Mouse (Mus musculus) NIH3T3 (cell line): ENCODE measurements around the gene Fkbp6.

ENCODE experiments used
- DNase-seq: peaks from one replicate; pipeline ENCODE4 v3.0.0-alpha.2; 2012; ENCODE audit warnings: low read depth

Fkbp6 gene

DNA sequence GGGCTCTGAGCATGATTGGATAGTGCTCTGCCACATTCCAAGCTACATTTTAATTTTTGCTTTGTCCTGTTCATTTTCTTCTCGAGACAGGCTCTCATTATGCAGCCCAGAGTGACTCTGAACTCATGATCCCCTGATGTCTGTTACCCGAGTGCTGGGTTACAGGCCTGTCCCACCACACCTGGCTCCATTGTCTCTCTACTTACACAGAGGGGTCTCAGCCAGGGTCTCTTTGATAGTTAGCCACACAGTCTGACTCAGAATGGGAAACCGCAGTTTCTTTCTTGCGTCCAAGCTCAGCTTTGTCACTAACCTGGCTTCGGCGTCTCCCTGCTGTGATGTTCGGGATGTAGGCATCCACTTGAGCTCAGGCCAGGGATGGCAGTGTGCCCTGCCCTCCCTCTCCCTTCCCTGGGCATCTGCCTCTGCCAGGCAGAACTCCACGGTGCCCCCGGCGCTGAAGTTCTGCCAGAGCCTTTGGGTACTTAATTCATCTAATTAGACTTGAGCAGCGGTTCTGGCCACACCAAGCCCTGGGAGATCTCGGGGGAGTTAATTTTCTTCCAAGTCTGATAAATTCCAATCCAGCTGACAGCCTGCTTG, 78.2 kb downstream of the Fkbp6 start:
- DNase-seq = no peak

DNA sequence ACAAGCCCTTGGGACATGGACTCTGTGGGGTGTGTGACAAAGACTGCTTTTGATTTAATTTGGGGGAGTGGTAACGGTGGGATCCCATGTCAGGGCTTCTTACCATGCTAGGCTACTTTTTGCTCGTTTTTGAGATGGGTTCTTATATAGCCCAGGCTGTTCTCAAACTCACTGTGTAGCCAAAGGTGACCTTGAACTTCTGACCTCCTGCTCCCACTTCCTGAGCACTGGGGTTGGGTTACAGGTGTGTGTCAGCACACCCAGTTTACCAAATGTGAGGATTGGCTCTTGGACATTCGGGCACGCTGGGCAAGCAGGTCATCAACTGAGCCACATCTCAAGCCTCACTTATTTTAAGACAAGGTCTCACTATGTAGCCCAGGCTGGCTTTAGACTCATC, 79.5 kb downstream of the Fkbp6 start:
- DNase-seq = no peak

DNA sequence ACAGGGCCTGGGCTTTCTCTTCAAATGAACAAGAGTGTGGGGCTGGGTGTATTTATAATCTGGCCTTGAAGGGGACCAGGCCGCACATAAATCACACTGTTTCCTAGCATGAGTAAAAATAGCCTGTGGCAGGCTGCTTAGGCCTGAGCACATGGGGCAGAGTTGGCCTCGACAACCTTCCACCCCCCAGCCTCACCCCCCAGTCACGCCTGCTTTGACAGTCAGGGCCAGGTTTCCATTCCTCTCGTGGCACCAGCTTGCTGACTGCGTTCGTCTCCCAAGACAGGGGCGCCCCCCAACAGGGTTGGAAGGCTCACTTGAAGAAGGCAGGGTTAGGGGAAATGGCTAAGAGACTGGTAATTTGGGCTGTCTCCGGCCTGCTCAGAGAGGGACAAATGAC, 80.4 kb downstream of the Fkbp6 start:
- no peak for DNase-seq

DNA sequence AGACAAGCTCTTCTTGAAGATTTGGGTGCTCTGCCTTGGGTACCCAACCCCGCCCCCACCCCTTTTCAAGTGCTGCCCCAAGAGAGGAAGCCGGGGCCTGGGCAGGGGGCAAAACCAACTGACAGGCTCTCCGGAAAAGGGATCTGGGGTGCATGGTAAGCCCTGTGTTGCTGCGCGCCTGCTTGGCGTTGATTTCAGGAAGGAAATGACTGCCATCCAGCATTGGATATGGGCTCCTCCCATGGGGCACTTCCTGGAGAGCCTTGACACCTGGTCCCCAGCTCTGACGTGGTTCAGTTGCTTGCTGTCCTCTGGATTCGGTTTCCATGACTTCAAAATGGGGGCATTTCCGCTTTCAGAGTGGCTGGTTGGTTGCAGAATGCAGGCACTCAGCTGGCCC, 85.3 kb downstream of the Fkbp6 start:
- no peak for DNase-seq

DNA sequence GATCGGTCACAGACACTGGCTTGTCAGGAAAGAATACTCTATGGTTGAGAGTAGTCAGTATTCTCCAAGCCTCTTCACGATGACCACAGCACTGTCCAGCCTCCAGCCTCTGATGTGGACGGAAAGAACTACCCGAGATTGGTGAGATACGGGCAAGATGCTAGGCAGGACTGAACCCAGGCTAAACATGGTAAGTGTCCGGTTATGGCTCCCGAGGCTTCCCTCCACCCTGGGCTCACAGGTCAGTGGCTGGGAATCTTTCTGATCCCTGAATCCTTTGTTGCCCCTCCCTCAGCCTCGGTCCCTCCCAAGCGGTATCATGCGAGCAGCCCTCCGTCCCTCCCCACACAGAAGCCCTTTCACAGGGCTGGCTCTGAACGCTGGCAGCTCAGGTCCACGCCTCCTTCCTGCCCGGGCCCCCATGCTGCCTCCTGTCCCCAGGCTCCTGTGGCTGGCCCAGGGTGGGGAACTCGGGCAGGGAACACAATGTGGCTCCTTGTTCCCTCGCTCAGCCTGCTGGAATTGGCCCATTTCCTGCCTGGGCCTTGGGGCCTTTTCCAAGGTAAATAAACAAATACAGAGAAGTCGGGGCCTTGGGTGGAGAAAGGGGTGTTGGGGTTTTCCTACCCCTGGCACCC, 85.9 kb downstream of the Fkbp6 start:
- peak; percentile 60 for DNase-seq

DNA sequence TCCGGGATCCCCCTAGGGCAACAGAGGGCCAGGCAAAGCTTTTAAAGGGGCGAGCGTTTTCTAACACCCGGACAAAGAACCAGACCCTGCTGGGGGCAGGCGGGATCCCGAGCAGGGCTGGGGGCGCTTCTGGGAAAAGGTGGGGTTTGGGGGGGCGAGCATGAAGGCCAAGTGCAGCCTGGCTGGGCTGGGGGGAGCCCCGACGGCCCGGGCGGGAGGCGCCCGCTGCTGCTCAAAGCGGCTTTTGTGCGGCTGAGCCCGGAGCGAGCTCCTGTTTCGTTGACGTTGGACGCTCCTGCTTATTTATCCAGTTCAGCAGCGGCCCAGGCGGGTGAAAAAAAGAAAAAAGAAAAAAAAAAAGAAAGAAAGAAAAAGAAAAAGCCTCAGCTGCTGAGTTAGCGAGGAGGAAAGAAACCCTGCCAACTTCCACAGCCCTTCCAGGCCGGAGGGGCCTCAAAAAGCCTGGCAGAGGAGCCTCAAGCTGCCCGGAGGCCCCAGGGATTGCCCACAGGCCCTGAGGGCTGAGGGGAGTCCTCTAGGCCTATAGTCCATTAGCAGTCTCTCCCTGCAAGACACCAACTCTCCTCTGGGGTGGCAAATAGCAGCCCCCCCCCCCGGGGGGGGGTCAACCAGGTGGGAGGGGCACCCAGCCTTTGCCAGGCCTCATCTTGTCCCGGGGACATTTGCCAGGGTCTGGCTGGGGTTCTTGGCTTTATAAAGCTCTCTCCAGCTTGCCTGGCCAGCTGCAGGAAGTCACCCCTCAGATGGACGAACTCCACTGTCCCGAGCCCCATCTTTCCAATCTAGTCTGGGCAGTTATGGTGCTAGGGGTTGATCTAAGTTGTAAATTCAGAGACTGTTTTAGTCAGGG, 91.3 kb downstream of the Fkbp6 start:
- DNase-seq = peak; percentile 34

DNA sequence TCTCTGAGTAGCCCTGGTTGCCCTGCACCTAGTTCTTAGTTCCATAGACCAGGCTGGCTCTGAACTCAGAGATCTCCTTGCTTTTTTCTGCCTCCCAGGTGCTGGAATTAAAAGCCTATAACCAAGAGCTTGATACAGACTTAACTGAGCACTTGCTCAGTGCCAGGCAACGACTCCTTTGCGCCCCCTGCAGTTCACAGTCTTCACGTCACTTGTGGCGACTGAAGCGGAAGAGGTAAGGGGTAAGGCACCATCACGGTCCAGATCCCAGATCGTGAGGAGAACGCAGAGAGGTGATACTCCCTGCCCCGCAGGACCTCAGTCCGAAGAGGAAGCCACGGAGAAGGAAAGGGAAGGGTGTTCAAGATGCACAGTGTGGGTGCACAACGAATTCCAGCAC, 92.3 kb downstream of the Fkbp6 start:
- DNase-seq = peak; percentile 26

DNA sequence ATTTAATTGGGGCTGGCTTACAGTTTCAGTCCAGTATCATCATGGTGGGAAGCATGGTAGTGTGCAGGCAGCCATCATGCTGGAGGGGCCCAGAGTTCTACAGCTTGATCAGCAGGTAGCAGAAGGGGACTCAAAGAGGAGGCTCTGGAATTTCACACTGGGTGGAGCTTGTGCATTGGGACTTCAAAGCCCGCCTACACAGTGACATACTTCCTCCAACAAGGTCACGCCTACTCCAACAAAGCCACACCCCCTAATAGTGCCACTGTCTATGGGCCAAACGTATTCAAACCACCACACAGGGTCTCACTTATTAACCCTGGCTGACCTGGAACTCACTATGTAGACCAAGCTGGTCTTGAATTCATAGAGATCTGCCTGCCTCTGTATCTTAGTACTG, 93.7 kb downstream of the Fkbp6 start:
- no peak for DNase-seq

DNA sequence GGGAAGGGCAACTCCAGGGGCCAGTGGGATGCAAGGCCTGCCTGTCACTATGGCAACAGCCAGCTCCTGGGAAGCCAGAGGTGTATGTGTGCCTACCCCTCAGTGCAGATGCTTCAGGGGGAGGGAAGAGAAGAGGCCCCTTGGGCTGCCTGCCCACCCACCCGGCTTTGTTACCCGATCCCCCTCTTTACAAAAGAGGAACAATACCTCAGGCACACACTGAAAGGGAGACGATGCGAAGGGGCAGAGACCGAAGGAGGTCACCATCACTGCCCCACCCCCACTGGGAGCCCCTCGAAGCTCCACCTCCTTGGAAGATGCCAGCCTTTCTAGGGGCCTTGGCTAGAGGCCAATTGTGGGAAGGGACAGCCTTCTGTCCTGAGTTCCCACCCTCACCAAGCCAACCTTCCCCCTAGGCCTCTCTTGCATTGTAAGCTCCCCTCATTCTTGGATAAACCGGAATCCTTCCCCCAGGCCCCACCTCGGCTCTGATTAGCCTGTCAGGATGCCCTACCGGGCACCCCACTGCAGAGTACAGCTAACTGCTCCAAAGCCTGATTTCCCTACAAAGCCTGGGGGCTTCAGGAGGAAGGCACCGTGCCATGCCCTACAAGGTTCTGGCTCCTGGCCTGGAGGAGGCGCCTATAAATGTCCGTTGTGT, 96.0 kb downstream of the Fkbp6 start:
- no peak for DNase-seq

DNA sequence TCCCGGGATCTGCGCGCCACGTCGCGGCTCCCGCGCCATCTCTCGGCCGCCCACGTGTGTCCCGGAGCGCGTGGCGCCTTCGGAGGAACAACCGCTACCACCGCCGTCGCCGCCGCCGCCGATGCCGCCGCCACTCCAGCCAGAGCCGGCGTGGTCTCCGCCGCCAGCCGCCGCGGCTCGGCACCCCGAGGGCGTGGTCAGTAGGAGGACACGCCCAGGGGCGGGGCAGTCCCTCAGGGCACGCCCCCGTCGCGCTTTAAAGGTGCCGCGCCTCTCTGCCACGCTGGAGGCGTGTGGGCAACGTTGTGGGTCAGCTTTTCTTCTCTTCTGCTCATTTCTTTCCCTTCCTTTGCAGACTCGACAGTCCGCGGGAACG, 98.8 kb downstream of the Fkbp6 start, which contains the start of gene Fzd9:
Fzd9 (minus strand) TSS at position 152 of the 376 bp plus-strand sequence.
- DNase-seq = no peak

DNA sequence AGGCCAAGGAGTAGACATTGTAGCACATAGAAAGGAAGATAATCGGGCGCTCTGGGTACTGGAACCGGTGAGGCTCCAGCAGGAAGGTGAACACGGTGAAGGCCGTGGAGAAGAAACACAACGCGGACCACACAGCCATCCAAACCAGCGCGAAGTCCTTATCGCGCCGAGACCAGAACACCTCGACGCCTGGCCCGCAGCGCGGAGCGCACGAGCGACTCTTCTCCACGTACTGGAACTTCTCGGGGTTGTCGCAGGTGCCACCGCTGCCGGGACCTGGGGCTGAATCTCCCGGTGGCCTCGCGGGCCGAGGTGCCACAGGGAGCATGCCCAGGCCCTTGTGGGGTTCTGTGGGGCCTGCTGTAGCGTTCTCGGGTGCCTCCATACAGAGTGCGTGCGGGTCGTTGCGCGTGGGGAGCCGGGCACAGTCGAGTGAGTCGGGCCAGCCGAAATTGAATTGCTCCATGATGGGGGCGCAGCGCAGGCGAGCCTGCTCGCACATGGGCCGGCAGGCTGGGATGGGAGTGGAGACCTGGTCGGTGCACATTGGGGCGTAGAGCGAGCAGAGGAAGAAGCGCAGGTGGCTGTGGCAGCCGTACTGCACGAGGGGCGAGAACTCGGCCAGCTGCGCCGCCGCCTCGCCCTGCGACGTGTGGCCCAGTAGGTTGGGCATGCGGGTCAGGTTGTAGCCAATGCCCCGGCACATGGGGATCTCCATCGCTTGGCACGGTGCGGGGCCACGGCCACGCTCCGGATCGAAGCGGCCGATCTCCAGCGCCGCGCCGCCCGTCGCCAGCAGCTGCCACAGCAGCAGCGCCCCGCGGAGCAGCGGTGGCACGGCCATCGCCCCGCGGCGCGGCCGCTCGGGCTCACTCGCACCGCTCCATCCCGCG, 99.4 kb downstream of the Fkbp6 start:
- DNase-seq = no peak

DNA sequence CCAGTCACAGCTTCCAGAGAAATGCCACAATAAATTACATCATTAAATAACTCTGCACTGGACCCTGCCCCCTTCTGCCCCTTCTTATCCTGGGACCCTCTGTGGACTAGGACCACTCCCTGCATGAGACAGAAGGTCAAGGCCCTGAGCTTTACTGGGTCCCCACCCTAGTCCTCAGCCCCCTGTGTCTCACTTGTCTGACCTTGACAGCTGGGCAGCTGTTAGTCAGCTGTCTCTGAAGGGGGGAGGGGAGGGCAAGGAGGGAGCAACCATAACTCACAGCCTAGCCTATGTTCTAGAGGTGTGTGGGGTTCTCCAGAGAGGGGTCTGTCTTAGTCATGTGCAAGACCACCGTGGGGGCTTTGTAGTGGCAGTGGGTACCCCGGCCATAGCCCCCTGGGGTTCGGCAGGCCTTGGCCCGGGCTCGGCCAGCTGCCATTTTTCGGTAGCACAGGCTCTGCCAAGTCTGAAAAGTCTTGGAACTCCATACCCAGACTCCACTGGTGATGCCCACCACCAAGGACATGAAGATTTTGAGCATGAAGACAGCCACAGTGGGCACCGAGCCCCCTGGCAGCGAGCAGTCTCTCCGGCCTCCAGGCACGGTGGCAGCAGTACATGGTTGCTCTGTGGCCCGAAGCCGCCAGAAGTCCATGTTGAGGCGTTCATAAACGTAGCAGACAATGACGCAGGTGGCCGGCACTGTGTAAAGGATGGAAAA, 100.7 kb downstream of the Fkbp6 start:
- no peak for DNase-seq

DNA sequence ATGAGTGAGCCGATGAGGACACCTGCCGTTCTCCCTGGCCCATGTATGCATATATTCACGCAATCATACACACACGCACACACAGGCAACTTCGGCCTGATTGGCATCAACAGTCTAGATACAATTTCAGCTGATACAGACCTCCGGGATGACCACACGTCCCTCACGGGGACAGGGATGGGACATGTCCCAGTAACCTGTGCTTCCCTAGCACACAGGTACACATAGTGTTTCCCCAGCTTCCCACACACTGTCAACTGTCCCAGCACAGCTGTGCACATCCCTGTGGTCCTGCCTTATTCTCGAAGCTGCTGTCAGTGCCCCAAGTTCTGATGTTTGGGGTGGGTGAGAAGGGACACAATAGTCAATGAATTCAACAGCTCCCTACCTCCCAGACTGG, 102.5 kb downstream of the Fkbp6 start:
- DNase-seq = no peak

DNA sequence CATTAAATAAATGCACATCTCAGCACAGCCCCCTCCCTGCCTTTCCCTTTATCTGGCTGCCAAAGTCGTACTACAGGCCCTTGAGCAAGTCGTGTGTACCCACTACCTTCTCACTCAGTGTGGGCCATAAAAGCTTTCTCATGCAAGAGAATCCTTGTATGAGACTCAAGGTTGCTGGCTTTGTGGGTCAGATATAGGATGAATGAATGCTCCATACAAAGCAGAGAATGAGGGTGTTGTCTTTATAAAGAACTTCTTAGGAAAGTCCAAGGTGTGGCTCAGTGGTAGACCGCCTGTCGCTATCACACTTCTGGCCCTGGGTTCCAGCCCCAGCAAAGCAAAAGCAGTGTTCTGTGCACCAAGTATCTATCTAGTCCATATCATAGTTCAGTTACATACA, 103.3 kb downstream of the Fkbp6 start:
- DNase-seq = no peak

DNA sequence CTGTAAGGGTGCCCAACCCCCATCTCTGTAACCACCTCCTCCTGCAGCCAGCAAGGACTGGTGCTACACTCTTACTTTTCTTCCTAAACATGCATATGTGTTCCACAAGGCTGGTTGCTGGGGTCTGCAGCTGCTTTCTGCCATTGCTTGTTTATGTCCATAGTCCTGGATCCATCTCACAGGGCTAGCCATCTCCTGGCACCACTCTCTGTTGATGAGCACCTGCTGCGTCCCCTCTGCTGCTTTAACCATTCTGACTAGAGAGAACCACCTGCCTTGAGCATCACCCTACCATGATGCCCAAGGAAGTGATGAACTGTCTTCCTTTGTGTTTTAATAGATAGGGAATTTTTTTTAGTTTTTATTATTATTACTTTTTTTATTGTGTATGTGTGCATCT, 106.7 kb downstream of the Fkbp6 start:
- DNase-seq = no peak

DNA sequence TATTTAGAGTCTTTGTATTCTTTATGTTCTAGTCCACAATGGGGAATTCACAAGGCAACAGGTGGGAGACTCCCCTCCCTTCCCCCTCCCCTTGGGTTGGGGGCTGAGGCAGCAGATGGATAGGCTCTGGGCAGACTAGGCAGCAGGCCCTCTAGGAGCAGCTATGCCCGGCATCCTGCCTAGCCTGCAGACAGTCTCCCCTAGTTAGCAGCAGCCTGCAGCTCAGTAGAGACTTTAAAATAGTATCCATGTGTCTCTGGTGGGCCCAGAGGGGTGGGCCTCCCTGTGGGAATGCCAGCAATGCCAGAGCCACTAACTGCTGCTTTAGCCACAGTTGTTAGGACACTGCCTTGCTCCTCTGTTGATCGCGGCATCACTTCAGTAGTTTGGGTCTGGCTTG, 107.2 kb downstream of the Fkbp6 start:
- DNase-seq = no peak

DNA sequence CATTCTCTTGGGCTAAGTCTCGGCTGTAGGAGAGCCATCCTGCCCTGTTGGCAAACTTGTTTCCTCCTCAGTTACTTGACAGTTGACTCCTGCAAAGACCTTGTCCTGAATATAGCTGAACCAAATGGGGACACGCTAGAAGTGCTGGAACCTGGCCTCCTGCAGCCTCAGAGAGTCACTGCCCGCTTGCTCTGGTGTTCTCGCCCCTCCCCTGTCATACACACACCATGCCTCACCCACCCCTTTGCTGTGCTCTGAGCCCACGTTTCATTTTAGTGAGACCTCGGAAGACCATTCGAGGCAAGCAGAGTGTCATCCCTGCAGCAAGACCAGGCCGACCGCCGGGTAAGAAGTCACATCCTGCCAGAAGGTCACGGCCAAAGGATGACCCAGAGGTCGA, 107.7 kb downstream of the Fkbp6 start:
- no peak for DNase-seq
